Mouse (Mus musculus) urinary bladder, adult 18-20 months (tissue): ENCODE measurements around the gene Samd4.
A peak's percentile ranks its signal among the peaks of the same experiment; 100 is the strongest.

Experiments
- DNase-seq, 2 experiments: peaks; one replicate each; pipeline ENCODE4 v3.0.0; 2022; ENCODE audit warnings: low spot score in 2 of 2, mixed read lengths in 2 of 2

Samd4 gene

DNA sequence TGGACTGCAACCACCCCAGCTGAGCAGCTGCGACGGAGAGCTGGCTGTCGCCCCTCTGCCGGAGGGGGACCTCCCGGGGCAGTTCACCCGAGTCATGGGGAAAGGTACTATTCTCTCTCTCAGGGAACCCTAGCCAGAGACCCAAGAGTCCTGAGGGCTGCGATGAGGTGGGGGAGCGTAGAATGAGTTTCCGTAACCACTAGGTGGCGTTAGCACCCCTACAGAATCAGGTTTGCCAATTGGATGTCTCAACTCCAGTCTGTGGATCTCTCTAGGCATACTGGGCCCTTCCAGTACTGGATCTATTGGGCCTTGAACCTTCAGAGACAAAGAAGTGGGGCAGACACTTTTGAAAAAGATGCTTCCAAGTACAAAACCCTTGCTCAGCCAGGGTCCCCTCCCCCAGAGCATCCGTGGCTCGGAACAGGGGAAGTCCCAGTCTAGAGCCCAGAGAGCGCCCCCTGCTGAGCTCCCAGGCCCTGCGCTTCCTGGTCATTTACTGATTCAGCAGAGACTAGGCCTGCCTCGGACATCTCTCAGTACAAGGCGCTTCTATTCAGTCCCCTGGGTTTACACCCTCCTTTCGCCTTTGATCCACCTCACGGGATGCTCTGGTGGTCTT lies 191.5 kb downstream of the Samd4 start:
- no peak for DNase-seq

- no peak for DNase-seq
These were observed 192.5 kb downstream of the Samd4 start for GRCm38 (mm10) chr14:47075010-47075677.

DNA sequence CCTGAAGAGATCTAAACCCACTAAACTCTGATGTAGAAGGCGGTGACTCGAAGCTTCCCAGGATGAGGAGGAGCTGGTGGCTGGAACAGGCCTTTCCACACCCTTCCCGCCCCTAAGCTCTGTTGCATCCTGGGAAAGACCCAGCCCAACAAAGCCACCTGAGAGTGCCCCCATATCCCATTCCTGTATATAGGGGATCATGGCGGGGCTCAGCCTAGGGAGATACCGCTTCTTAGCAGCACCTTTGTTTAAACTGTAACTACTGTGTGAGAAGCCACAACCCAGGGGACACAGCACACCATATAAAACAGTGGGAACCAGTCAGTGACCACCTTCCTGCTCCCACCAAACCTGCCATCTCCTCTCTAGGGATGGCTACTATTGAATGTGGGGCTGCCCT lies 193.2 kb downstream of the Samd4 start:
- DNase-seq: no peak

DNA sequence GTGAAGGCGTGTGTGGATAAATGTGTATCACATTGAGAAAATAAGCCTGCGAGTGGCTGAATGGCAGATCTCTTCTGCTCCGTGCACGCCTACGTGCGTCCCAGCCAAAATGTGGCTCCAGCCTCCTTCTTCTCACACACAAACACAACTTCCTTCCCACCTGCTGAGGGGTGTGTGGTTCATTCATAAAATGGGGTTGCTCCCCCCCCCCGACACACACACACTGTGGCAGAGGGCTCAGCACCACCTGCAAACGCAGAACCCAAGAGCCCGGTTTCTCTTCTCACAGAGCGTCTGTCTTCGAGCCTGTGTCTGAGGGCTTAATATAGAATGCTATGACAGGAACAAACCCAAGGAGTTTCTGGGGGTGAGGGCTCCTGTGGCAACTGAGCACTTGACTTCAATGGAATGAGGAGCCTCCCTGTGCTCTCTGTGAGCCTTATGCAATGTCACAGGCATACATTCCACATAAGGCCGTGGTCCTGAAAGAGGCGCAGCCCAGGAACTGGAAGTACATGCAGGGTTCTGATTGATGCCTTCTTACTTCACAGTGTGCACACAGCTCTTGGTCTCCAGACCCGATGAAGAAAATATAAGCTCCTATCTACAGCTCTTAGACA lies 194.4 kb downstream of the Samd4 start:
- no peak for DNase-seq

DNA sequence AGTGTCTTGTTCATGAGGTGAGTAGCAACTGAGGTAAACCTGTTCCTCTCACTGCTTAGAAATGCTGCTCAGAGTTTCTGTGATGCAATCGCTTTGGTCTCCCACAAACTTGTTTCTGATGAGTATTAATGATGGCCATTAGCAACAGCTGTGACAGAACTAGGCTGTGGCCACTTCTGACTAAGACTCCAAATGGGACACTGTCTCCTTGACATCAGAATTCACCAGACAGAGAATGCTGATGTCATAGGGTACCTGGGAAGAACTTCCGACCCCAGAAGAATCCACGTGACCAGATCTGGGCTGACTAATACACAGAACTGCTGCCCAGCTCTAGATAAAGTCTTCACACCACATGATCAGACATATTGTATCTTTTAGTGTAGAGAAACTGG lies 194.9 kb downstream of the Samd4 start:
- DNase-seq: no peak

- DNase-seq: no peak
These were observed 197.3 kb downstream of the Samd4 start for GRCm38 (mm10) chr14:47079911-47080310.

- no peak for DNase-seq
These were observed 200.7 kb downstream of the Samd4 start for GRCm38 (mm10) chr14:47083311-47083710.

DNA sequence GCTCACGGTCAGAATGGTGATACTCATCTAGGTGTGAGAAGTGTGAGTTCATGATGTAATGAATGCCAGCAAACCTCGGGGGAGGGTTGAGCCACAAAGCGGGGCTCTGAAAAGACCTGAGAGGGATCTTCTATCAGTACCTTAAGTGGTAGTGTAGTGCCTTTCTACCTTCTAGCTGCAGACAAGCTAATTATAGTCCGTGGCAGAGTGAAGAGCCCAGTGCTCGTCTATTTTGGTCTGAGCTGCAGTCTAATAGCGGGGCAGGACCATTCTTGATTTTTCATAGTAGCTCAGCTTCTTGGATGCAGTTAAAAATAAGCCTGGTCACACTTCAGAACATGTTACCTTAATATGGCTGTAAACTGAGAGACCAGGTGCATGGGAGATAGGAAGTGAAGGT lies 201.2 kb downstream of the Samd4 start:
- no peak for DNase-seq

DNA sequence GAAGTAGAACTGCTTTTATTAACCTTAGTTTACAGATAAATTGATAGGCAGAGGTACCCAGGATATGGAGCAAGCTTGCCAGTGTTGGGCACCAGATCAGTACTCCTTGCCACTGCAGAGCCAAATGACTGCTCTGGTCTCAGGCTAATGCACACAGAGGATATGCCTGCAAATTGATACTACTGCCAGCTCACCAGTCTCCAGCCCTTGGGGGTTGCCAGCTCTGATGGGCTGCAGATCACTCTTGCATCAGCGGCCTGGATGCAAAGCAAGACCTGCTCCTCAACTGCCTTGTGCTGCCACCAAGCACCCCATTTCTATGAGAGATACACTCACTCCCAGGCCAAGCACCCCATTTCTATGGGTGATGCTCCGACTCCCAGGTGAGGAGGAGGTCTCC lies 202.0 kb downstream of the Samd4 start:
- DNase-seq: no peak

- no peak for DNase-seq
These were observed 203.5 kb downstream of the Samd4 start for GRCm38 (mm10) chr14:47086123-47086522.

DNA sequence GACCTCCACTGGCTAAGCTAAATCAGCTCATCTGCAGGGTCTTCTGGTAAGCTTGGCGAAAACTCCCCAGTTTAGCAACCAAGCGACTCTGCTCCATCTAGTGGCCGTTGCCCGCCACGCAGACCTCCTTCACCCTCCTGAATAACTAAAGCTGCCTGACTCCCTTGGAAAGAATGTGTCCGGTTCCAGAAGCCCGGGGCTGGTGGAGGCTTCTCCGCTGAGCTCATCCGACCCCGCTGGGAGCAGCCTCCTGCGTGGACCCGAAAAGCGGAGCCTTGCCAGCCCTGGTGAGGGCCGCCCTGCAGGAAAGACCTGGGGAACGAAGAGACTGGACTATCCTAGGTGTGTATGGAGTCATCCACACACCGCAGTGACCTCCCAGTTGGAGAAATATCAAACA lies 204.1 kb downstream of the Samd4 start:
- peak; percentile 56 to 66 for DNase-seq

DNA sequence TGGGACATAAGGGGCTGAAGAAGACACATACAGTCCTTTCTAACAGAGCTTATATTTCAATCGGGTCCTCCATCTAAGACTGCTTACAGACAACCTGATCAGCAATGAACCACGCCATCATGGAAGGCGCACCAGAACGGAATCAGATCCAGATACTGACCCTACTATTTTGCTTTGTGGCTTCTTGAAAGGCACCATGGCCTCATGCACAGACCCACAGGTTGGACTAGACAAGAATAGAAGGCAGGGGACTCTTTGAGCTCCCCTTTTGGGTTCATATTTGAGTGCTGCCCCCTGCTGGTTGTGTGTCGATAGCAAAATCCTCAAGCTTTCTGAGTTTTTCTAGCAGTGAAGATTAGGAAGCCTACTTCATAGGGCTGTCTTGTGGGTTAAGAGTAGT lies 204.5 kb downstream of the Samd4 start:
- peak in 1 of 2 experiments; percentile 75 for DNase-seq

DNA sequence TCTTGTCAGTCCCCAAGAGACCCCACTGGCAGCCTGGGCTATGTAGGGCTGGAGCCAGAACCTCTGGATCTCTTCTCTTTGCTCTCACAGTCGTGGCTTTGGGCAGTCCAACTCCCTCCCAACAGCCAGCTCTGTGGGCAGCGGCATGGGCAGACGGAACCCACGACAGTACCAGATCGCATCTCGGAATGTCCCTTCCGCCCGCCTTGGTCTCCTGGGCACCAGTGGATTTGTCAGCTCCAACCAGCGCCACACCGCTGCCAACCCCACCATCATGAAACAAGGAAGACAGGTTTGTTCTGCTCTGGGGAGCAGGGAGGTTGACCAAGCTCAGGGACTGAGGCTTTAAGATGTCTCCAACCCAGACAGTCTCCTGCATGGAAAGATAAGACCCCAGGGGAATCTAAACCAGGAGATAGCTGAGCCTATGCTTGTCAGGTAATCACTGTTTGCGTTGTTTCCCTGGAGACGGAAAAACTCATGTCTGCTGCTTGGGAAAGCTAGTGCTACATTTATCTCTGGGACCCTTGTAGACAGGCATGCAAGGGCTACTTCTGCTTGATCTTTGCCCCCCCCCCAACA lies 205.1 kb downstream of the Samd4 start:
- DNase-seq: no peak

- no peak for DNase-seq
These were observed 205.7 kb downstream of the Samd4 start for GRCm38 (mm10) chr14:47088339-47088738.

GRCm38 (mm10) chr14:47089153-47089552 lies 206.5 kb downstream of the Samd4 start:
- DNase-seq: no peak

- DNase-seq: no peak
These were observed 209.3 kb downstream of the Samd4 start for GRCm38 (mm10) chr14:47091908-47092307.

GRCm38 (mm10) chr14:47093355-47093792 lies 210.7 kb downstream of the Samd4 start:
- no peak for DNase-seq

DNA sequence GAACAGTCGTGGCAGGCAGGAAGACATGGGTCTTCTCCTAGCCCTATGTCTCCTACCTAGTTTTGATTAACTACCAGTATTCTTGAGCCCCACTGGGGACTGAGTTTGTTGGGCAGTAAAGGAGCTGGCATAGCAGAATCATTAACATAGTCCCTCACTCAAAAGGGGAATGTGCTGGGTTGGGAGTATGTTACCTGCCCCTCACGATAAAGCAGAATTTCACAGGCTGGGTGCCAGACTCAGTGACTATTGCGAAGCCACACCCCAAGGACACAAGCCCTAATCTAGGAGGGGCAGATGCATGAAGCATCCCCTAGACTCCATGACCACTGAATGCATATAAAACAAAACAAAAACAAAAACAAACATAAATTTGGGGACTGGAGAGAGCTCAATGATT lies 212.4 kb downstream of the Samd4 start:
- DNase-seq: no peak

GRCm38 (mm10) chr14:47096357-47096756 lies 213.7 kb downstream of the Samd4 start:
- DNase-seq: no peak

DNA sequence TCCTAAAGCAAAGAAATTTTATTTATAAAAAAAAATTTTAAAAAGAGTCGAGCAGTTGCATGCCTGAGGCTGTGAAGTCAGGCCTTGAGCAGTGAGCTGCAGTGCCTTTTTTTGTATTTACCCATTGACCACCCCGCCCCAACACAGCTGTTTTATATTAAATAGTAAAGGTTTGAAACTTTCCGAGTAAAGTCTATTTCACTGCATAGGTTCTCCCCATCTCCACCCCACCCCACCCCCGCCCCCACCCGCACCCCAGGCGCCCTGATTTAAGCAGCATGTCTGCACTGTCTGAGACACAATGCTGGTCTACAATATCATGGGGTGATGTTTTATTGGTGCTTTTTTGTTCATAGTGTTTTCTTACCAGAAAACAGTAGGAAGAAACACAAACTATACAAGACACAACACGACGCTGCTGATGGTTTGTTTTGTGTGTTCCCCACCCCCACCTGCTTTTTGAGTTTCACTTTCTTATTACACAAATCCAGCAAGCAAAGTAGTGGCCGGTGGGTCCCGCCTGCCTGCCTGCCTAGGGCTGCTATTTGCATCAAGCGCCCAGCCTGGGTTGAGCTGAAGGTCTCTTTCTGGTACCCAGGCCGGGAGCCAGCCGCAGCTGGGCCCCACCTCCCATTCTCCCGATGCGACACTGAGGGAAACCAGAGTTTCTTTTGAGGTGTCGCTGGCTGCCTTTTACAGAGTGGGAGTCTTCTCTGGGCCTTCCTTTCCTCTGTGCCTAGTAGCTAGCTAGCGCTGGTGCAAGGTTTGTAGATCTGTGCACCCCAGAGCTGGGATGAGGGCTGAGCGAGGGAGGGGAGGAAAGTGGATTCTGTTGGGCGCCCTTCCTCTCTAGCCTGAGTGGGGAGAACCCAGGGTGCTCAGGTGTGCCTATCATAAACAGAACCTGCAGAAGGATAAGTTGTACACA lies 221.9 kb downstream of the Samd4 start:
- DNase-seq: peak in 1 of 2 experiments; percentile 32

DNA sequence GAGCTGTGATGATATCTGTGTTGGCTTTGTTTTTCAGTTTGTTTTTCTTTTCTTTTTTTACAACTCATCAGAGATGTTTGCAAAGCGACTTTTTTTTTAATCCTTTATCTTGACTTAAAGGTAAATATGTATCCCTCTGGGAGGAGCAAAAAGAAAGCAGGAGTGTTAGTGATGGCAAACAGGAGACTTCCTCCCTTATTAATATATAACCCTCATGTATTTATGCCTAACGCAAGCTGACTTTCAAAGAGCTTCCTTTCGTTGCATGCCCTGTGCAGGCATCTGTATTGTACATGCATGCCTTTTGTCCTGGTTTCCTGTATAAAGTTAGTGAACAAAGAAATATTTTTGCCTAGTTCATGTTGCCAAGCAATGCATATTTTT lies 222.5 kb downstream of the Samd4 start:
- no peak for DNase-seq

- DNase-seq: no peak
These were observed 223.1 kb downstream of the Samd4 start for GRCm38 (mm10) chr14:47105755-47106154.
